Mouse (Mus musculus) hindbrain, embryonic 15.5 days (tissue): Measurements from ENCODE around the gene Slc39a5. TPM values are rescaled to one million over a fixed set of nuclear protein-coding genes. Genes with fewer than 3 reads are reported as not detected.

Source experiments
- ATAC-seq: fragments of 200-750 bp; cut with Nextera tagmentation; 2 replicates; pipeline ENCODE4 v1.8.0; 2017; ENCODE audit warnings: low read depth, moderate number of reproducible peaks, moderate TSS enrichment; ENCODE audit not compliant: low FRiP score
- H3K27ac ChIP-seq: fragments of 300-500 bp; sonication (generic); replicated peaks from 2 replicates; pipeline ENCODE4 v1.5.1; 2015; ENCODE audit warnings: mild to moderate bottlenecking, inconsistent platforms
- H3K27me3 ChIP-seq: fragments of 300-500 bp; sonication (generic); 2 replicates; pipeline ENCODE4 v1.6.1; 2015; ENCODE audit warnings: control low read depth, inconsistent platforms
- H3K36me3 ChIP-seq: fragments of 300-500 bp; sonication (generic); 2 replicates; pipeline ENCODE4 v1.6.1; 2015; ENCODE audit warnings: control low read depth, inconsistent platforms
- H3K4me1 ChIP-seq: fragments of 300-500 bp; sonication (generic); replicated peaks from 2 replicates; pipeline ENCODE4 v1.6.1; 2015; ENCODE audit warnings: control low read depth, inconsistent platforms
- H3K4me2 ChIP-seq: fragments of 300-500 bp; sonication (generic); 2 replicates; pipeline ENCODE4 v1.6.1; 2015; ENCODE audit warnings: moderate library complexity, mild to moderate bottlenecking, inconsistent platforms
- H3K4me3 ChIP-seq: fragments of 300-500 bp; sonication (generic); 2 replicates; pipeline ENCODE4 v1.5.1; 2015; ENCODE audit warnings: mild to moderate bottlenecking, inconsistent platforms
- H3K9ac ChIP-seq: fragments of 300-500 bp; sonication (generic); 2 replicates; pipeline ENCODE4 v1.6.1; 2015; ENCODE audit warnings: inconsistent platforms
- H3K9me3 ChIP-seq: fragments of 300-500 bp; sonication (generic); 2 replicates; pipeline ENCODE4 v1.6.1; 2016; ENCODE audit warnings: control low read depth, inconsistent platforms
- WGBS: fragments of 180-500 bp; shearing (Covaris S2); methylation state at CpG from one replicate; pipeline ENCODE4 v1.1.7; 2015; 5-methylcytosine and 5-hydroxymethylcytosine counted together
- polyA plus RNA-seq: library from polyadenylated mRNA; unstranded; fragments of >200 nt; fragmentation: Nextera tagmentation; extraction: Ambion mirVana; gene quantifications from 2 replicates; pipeline ENCODE4 v1.2.1, GENCODE M21; 2015

The Slc39a5 gene
- polyA plus RNA-seq, 1 experiment from 2014 or later: 0.83 TPM

DNA sequence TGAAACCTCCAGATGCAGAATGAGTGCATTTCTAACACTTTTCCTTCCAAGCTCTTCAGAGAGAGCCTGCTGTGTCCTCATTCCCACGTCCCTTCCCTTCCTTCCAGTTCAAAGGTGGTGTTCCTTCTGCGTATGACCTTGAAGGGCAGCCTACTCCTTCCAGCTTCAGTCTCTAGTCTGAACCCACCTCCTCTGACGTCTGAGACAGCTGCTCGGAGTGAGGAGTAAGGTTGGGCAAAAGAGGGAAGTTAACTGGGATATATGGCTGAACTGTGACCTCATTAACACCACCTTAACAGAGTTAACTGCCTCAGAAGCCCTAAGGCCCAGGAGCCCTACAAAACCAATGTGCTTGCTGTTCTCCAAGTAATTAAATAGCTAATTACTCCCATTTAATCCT lies 30.4 kb downstream of the Slc39a5 start:
- Histone ChIP-seq H3K4me2 (no peak overlapping the region), H3K9me3 (no peaks in the 10 kb centered on the region), H3K9ac (no peak overlapping the region), H3K4me1 (peaks cover 19% of the 10 kb centered on the region), H3K27me3 (no peaks in the 10 kb centered on the region), H3K4me3 (no peak overlapping the region), H3K27ac (no peak overlapping the region), H3K36me3 (0 out of 2 replicates have a peak, but pooled peaks cover 2% of the 10 kb centered on the region)
- no peak for ATAC-seq
- 65% methylated on average over 4 of the region's 4 CpGs for WGBS

- Histone ChIP-seq H3K27me3 (no peaks in the 10 kb centered on the region), H3K4me2 (no peak overlapping the region), H3K9ac (no peak overlapping the region), H3K4me3 (no peak overlapping the region), H3K36me3 (peaks cover 6% of the 10 kb centered on the region; the same call in 1 of the 2 replicates), H3K9me3 (no peaks in the 10 kb centered on the region), H3K27ac (0 out of 2 replicates have a peak overlapping the region, but pooled peaks have one; percentile 97), H3K4me1 (peaks cover 19% of the 10 kb centered on the region)
- no peak for ATAC-seq
- 50% methylated on average over 6 of the region's 6 CpGs for WGBS
Observed at GRCm38 (mm10) chr10:128370021-128370420, 31.0 kb downstream of the Slc39a5 start.

GRCm38 (mm10) chr10:128369599-128369998 lies 31.4 kb downstream of the Slc39a5 start:
- 82% methylated on average over 6 of the region's 6 CpGs for WGBS
- no peak for ATAC-seq
- Histone ChIP-seq H3K36me3 (peaks cover 7% of the 10 kb centered on the region), H3K4me2 (peak overlapping the region; percentile 92), H3K27ac (peak overlapping the region; percentile 97), H3K9me3 (no peaks in the 10 kb centered on the region), H3K9ac (peak overlapping the region; percentile 65), H3K27me3 (no peaks in the 10 kb centered on the region), H3K4me1 (peaks cover 19% of the 10 kb centered on the region), H3K4me3 (peak overlapping the region; percentile 89)

DNA sequence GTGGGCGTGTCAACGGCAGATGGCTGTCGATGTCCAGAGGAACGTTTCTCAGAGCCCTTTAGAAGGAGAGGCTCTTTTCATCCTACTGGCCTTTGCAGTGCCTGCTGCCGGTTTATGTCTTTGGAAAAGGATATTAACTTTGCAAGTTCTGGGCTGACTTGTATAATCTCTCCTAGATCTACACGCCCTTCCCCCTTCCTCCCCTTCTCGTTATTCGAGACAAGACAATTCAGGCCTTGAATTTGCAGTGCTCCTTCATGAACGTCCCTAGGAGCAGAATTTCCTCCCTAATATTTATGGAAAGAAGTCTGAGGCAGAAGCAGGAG lies 31.8 kb downstream of the Slc39a5 start:
- no peaks in the 10 kb centered on the region for H3K9me3 ChIP-seq
- H3K4me1 ChIP-seq: peaks cover 19% of the 10 kb centered on the region
- H3K4me3 ChIP-seq: peak overlapping the region; percentile 89
- H3K27me3 ChIP-seq: no peaks in the 10 kb centered on the region
- peak overlapping the region; percentile 92 for H3K4me2 ChIP-seq
- peak overlapping the region; percentile 97 for H3K27ac ChIP-seq
- peaks cover 7% of the 10 kb centered on the region for H3K36me3 ChIP-seq
- H3K9ac ChIP-seq: peak overlapping the region; percentile 65
- no peak; the same call in 1 of the 2 replicates for ATAC-seq
- 4% methylated on average over 9 of the region's 9 CpGs for WGBS

DNA sequence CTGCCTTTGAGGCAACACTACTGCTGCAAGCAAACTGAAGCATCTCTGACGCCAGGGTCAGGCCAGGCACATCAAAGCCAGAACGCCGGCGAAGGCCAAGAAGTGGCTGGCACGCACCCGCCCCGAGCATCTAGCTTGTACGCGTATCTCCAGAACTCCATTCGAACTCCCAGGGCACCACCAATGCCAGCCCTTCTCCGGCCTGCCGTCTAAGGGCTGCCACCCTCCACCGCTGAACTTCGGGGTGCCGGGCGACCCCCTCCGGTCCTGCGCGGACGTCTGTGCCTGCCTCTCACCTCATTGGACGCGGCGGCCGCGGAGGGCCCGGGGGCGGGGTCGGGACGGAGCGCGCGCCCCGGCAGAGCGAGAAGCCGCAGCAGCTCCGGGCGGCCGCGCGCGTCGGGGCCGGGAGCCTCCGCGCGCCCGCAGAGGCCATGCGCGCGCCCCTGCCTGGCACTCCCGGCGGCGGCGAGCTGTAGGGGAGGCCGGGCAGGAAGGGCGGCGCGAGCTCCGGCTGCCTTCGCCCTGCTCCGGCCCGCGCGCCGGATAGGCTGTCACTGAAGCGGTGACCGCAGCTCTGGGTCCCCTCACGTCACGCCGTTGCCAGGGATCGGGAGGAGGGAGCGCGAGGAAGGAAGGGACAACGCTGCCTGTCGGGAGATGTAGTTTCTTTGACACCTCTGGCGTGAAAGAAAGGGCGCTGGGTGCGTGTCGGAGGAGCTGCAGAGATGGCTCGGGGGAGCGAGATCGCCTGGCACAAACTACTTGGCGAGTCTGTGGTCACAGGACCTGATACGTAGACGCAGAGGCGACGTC lies 32.4 kb downstream of the Slc39a5 start, which contains the start of gene Coq10a:
Gene Coq10a (minus strand): TSS at position 596 of the 816 bp plus-strand sequence.
- WGBS: under 1% methylated on average over 87 of the region's 87 CpGs
- Histone ChIP-seq H3K9ac (peak within 1 kb of the TSS; percentile 65), H3K4me3 (peak within 1 kb of the TSS; percentile 89), H3K36me3 (peaks cover 8% of the 10 kb centered on the region), H3K4me1 (peaks cover 19% of the 10 kb centered on the region), H3K27me3 (no peaks in the 10 kb centered on the region), H3K9me3 (no peaks in the 10 kb centered on the region), H3K4me2 (peak within 1 kb of the TSS; percentile 92), H3K27ac (peak within 1 kb of the TSS; percentile 97)
- peak; percentile 96 for ATAC-seq

- peak overlapping the region; percentile 65 for H3K9ac ChIP-seq
- peaks cover 19% of the 10 kb centered on the region for H3K4me1 ChIP-seq
- WGBS: 13% methylated on average over 19 of the region's 19 CpGs
- H3K36me3 ChIP-seq: peaks cover 15% of the 10 kb centered on the region
- H3K27ac ChIP-seq: peak overlapping the region; percentile 97
- H3K4me2 ChIP-seq: peak overlapping the region; percentile 92
- no peak for ATAC-seq
- no peaks in the 10 kb centered on the region for H3K27me3 ChIP-seq
- peak overlapping the region; percentile 89 for H3K4me3 ChIP-seq
- no peaks in the 10 kb centered on the region for H3K9me3 ChIP-seq
Observed at GRCm38 (mm10) chr10:128367899-128368401, 33.1 kb downstream of the Slc39a5 start.

- no peak overlapping the region for H3K4me2 ChIP-seq
- H3K4me1 ChIP-seq: peaks cover 6% of the 10 kb centered on the region
- H3K27me3 ChIP-seq: no peaks in the 10 kb centered on the region
- no peaks in the 10 kb centered on the region for H3K9me3 ChIP-seq
- no peak overlapping the region for H3K27ac ChIP-seq
- H3K9ac ChIP-seq: no peak overlapping the region
- ATAC-seq: peak; percentile 33; the same call in 1 of the 2 replicates
- no peak overlapping the region for H3K4me3 ChIP-seq
- 43% methylated on average over 3 of the region's 3 CpGs for WGBS
- H3K36me3 ChIP-seq: peaks cover 66% of the 10 kb centered on the region
Observed at GRCm38 (mm10) chr10:128362568-128362967, 38.5 kb downstream of the Slc39a5 start.

DNA sequence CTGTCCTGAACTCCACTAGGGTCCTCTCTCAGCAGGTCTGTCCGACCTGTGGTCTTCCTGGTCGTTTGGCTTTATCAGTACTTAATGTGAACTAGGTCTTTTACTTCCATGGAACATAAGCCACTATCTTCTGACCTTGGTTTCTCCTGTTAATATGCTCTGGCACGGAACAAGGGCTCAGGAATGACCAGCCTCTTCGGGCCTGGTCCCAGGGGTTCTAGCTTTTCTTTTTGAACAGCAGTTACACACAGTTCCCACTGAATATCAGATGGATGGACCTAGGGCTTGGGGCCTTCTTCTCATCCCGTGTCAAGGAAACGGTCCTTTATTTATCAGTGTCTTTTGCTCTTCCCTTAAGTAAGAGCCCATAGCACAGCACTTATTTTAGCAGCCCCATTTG lies 39.2 kb downstream of the Slc39a5 start:
- no peak overlapping the region for H3K27ac ChIP-seq
- peaks cover 71% of the 10 kb centered on the region for H3K36me3 ChIP-seq
- H3K4me3 ChIP-seq: no peak overlapping the region
- no peaks in the 10 kb centered on the region for H3K27me3 ChIP-seq
- no peaks in the 10 kb centered on the region for H3K9me3 ChIP-seq
- no peak for ATAC-seq
- WGBS: 93% methylated on average over 6 of the region's 6 CpGs
- H3K9ac ChIP-seq: no peak overlapping the region
- H3K4me2 ChIP-seq: no peak overlapping the region
- no peaks in the 10 kb centered on the region for H3K4me1 ChIP-seq

DNA sequence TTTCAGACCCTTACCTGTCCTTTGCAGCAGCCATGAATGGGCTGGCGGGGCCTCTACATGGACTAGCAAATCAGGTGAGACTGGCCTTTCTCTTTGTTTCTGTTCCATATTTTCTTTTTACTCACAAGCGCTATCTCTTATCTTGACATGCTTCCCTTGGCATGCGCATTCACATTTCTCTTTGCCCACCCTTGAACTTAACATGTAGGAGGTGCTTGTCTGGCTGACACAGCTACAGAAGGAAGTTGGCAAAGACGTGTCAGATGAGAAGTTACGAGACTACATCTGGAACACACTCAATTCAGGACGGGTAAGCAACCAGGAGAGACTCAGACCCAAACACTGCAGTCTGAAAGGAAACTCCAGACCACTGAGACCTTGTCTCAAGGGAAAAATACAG lies 41.8 kb downstream of the Slc39a5 start:
- ATAC-seq: no peak
- no peaks in the 10 kb centered on the region for H3K4me1 ChIP-seq
- no peak overlapping the region for H3K9ac ChIP-seq
- H3K4me3 ChIP-seq: no peak overlapping the region
- H3K4me2 ChIP-seq: no peak overlapping the region
- 97% methylated on average over 6 of the region's 6 CpGs for WGBS
- H3K27ac ChIP-seq: no peak overlapping the region
- H3K9me3 ChIP-seq: no peaks in the 10 kb centered on the region
- peaks cover 83% of the 10 kb centered on the region for H3K36me3 ChIP-seq
- no peaks in the 10 kb centered on the region for H3K27me3 ChIP-seq

DNA sequence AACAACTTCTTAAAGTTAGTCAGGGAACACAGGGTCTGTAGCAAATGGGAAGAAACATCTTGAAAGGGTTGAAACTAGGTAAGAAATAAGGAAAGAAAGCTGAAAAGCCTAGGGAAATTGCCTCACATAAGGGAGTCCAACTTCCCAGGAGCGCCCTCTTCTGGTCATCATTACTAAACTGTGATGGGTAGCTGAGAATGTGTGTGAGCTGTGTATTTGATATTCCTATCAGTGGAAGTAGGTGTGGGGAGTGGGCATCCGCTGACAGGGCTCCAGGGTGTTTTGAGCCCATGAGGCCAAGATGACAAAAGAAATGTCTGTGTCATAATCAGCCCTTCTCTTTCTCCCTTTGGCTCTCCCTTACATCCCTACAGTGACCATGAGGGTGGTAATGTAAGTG lies 42.2 kb downstream of the Slc39a5 start:
- no peak; the same call in 1 of the 2 replicates for ATAC-seq
- H3K9ac ChIP-seq: no peak overlapping the region
- no peak overlapping the region for H3K4me3 ChIP-seq
- WGBS: 56% methylated on average over 2 of the region's 2 CpGs
- H3K4me1 ChIP-seq: no peaks in the 10 kb centered on the region
- H3K9me3 ChIP-seq: no peaks in the 10 kb centered on the region
- no peaks in the 10 kb centered on the region for H3K27me3 ChIP-seq
- no peak overlapping the region for H3K4me2 ChIP-seq
- H3K36me3 ChIP-seq: peaks cover 87% of the 10 kb centered on the region
- no peak overlapping the region for H3K27ac ChIP-seq

GRCm38 (mm10) chr10:128347541-128347940 lies 53.5 kb downstream of the Slc39a5 start:
- Histone ChIP-seq H3K9ac (no peak overlapping the region), H3K36me3 (peaks cover 27% of the 10 kb centered on the region), H3K4me3 (no peak overlapping the region), H3K4me2 (no peak overlapping the region), H3K4me1 (peaks cover 12% of the 10 kb centered on the region; the same call in 1 of the 2 replicates), H3K9me3 (no peaks in the 10 kb centered on the region), H3K27me3 (no peaks in the 10 kb centered on the region), H3K27ac (no peak overlapping the region)
- no peak for ATAC-seq
- 94% methylated on average over 8 of the region's 8 CpGs for WGBS
